Mouse (Mus musculus) ES-Bruce4 (cell line): ENCODE measurements around the gene 4930415O20Rik. TPM values are rescaled to one million over a fixed set of nuclear protein-coding genes. Genes with fewer than 3 reads are reported as not detected.
A peak's percentile ranks its signal among the peaks of the same experiment; 100 is the strongest.

Experiments
- H3K27ac ChIP-seq: 2 replicates; pipeline ENCODE4 v1.5.1; 2012; ENCODE audit warnings: low read length, inconsistent platforms; ENCODE audit not compliant: insufficient read depth
- H3K27me3 ChIP-seq: 2 replicates; pipeline ENCODE4 v1.6.1; 2012; ENCODE audit warnings: mild to moderate bottlenecking, low read length, inconsistent platforms; ENCODE audit not compliant: control insufficient read depth, poor library complexity, insufficient read depth, severe bottlenecking
- H3K36me3 ChIP-seq: 2 replicates; pipeline ENCODE4 v1.6.1; 2012; ENCODE audit warnings: inconsistent platforms, mild to moderate bottlenecking, low read length, moderate library complexity; ENCODE audit not compliant: control insufficient read depth, poor library complexity, insufficient read depth, severe bottlenecking
- H3K4me1 ChIP-seq: one replicate; pipeline ENCODE4 v1.8.1; 2011; ENCODE audit warnings: low read length; ENCODE audit not compliant: control insufficient read depth, insufficient read depth
- H3K4me3 ChIP-seq: 2 replicates; pipeline ENCODE4 v1.5.1; 2011; ENCODE audit warnings: low read depth, mild to moderate bottlenecking, low read length
- H3K9ac ChIP-seq: 2 replicates; pipeline ENCODE4 v1.6.1; 2012; ENCODE audit warnings: low read depth, mild to moderate bottlenecking, inconsistent platforms; ENCODE audit not compliant: poor library complexity, severe bottlenecking
- H3K9me3 ChIP-seq: replicated peaks from 2 replicates; pipeline ENCODE4 v1.6.1; 2012; ENCODE audit warnings: mild to moderate bottlenecking, low read length, inconsistent platforms; ENCODE audit not compliant: control insufficient read depth, poor library complexity, insufficient read depth, severe bottlenecking
- CTCF ChIP-seq: IDR thresholded peaks from one replicate; pipeline ENCODE4 v1.8.1; 2011; ENCODE audit warnings: low read depth, low read length
- EP300 ChIP-seq: IDR thresholded peaks from 2 replicates; pipeline ENCODE4 v1.6.1; 2011; ENCODE audit warnings: low read depth, low read length; ENCODE audit not compliant: insufficient read depth
- POLR2A ChIP-seq: IDR thresholded peaks from one replicate; pipeline ENCODE4 v1.8.1; 2011; ENCODE audit warnings: low read length; ENCODE audit not compliant: insufficient read depth
- polyA plus RNA-seq: library from polyadenylated mRNA; stranded (reverse); fragments of >200 nt; gene quantifications from 2 replicates; pipeline ENCODE4 v1.2.4, GENCODE M21; 2011; ENCODE audit warnings: low read depth; ENCODE audit not compliant: missing spikeins, insufficient read depth, insufficient read length

Gene 4930415O20Rik
- polyA plus RNA-seq, 1 experiment, result 2.6 TPM

DNA sequence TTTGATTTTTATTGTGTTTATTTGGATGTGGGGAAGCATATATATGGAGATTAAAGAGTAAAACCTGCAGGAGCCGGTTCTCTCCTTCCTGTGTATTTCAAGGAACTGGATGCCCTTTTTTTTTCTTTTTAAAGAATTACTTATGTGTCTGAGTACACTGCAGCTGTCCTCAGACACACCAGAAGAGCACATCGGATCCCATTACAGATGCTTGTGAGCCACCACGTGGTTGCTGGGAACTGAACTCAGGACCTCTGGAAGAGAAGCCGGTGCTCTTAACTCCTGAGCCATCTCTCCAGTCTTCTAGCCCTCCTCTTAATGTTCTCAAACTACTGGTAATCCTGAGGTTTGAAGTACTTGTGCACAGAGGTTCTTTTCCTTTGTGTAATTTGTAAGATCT, 32.9 kb upstream of the 4930415O20Rik start:
- H3K9ac ChIP-seq, result no peak overlapping the region
- no peaks in the 10 kb centered on the region for H3K27me3 ChIP-seq
- H3K27ac ChIP-seq, result no peak overlapping the region
- H3K9me3 ChIP-seq, result no peaks in the 10 kb centered on the region
- H3K4me1 ChIP-seq, result no peaks in the 10 kb centered on the region
- peaks cover 30% of the 10 kb centered on the region for H3K36me3 ChIP-seq
- TF ChIP-seq EP300 (no peak), CTCF (no peak), POLR2A (no peak)
- no peak overlapping the region for H3K4me3 ChIP-seq

DNA sequence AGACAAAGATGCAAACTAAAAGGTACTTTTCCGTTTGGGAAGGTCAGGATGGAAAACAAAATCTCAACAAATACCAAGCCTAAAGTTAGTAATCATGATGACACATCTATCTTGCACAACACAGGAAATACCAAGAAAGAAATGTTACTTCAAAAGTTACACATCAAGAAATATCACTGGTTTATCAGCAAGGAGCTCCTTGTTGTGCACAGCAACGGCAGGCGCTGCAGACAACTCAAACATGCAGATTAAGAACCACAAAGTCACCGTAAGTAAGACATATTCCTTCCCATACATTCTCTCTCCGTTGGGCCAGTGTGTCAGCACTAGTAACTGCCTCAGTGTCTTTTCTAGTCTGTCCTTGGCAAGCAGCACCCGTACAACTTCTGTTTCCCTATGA, 29.7 kb upstream of the 4930415O20Rik start:
- Histone ChIP-seq H3K36me3 (peaks cover 48% of the 10 kb centered on the region), H3K9me3 (no peaks in the 10 kb centered on the region), H3K4me1 (no peaks in the 10 kb centered on the region), H3K9ac (no peak overlapping the region), H3K4me3 (no peak overlapping the region), H3K27me3 (no peaks in the 10 kb centered on the region), H3K27ac (no peak overlapping the region)
- TF ChIP-seq EP300 (no peak), CTCF (no peak), POLR2A (no peak)

DNA sequence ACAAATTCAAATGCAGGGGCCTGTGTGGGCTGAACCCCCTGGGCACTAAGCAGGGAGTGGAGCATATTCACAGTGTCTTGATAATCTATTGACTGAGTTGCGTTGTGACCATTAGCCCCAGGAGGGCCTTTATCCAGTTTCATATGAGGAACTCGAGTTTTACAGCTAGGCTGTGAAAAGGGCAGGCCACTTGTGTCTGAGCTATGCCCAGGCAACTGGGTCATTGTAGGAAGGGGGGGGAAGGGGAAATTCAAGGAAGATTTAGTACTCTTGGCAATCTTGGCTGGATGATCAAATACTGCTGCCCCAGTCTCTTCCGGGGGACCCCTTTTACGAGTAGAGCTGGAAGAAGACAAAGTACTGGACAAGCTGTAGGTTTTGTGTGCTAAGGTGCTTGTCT, 27.5 kb upstream of the 4930415O20Rik start:
- no peak overlapping the region for H3K9ac ChIP-seq
- H3K36me3 ChIP-seq, result peaks cover 60% of the 10 kb centered on the region
- no peaks in the 10 kb centered on the region for H3K4me1 ChIP-seq
- H3K9me3 ChIP-seq, result no peaks in the 10 kb centered on the region
- TF ChIP-seq CTCF, result no peak
- TF ChIP-seq POLR2A, result no peak
- no peak for TF ChIP-seq EP300
- H3K27me3 ChIP-seq, result no peaks in the 10 kb centered on the region
- no peak overlapping the region for H3K4me3 ChIP-seq
- H3K27ac ChIP-seq, result 0 out of 2 replicates have a peak overlapping the region, but pooled peaks have one; percentile 3

DNA sequence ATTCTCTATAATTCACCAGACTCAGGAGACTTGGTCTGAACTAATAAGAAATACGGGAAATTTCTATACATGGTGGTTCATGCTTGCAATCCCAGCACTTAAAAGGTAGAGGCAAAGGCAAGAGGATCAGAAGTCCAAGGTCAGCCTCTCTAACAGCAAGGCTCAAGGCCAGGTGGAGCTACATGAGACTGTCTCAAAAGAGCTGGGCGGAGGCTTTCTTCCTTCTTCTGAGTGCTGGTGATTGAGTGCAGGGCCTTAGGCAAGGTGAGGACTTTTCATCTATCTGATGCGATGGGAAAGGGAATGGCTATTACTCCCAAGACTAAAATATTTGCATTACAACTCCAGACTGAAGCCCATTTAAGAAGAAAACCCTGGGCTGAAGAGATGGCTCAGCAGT, 25.7 kb upstream of the 4930415O20Rik start:
- no peak overlapping the region for H3K4me3 ChIP-seq
- H3K27ac ChIP-seq, result peak overlapping the region; percentile 73
- H3K27me3 ChIP-seq, result no peaks in the 10 kb centered on the region
- TF ChIP-seq CTCF (no peak), EP300 (0 out of 2 replicates have a peak, but pooled peaks have one; percentile 40), POLR2A (no peak)
- peaks cover 61% of the 10 kb centered on the region for H3K36me3 ChIP-seq
- H3K9ac ChIP-seq, result no peak overlapping the region
- H3K4me1 ChIP-seq, result no peaks in the 10 kb centered on the region
- H3K9me3 ChIP-seq, result no peaks in the 10 kb centered on the region

DNA sequence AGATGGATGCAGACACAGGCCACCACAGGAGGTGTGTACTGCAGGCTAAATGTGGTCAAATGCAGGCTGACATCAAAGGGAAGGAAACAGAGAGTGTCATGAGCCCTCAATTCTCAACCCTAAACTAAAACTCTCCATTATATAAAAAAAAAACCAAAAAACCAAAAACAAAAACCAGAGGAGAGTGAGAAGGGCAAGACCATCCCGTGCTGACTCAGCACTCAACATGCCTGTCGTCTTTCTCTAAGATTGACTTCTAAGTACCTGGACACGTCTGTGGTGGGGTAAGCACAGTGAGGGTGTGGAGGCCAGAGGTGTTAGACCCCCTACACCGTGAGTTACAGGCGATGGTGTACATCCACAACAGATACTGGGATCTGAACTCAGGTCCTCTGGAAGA, 24.0 kb upstream of the 4930415O20Rik start:
- H3K4me1 ChIP-seq, result no peaks in the 10 kb centered on the region
- no peak for TF ChIP-seq CTCF
- TF ChIP-seq EP300, result no peak
- no peak for TF ChIP-seq POLR2A
- H3K9ac ChIP-seq, result no peak overlapping the region
- no peaks in the 10 kb centered on the region for H3K9me3 ChIP-seq
- no peaks in the 10 kb centered on the region for H3K27me3 ChIP-seq
- peaks cover 68% of the 10 kb centered on the region for H3K36me3 ChIP-seq
- no peak overlapping the region for H3K4me3 ChIP-seq
- H3K27ac ChIP-seq, result no peak overlapping the region

DNA sequence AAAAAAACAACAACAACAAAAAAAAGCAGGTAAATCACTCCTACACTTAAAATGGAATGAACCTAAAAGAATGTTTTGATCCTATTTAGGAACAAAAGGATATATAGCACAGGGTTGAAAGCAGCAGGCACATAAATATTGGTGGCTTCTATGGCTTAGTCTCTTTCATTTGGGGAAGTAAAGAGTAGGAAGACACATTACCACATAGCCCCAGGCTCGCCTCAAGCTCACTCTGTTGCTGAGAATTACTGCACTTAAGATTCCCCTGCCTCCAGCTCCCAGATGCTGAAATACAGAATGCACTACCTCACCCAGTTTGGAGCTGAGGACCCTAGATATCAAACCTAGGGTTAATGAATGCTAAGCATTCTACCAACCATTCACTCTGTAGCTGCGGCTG, 18.0 kb upstream of the 4930415O20Rik start:
- H3K4me3 ChIP-seq, result no peak overlapping the region
- H3K4me1 ChIP-seq, result no peaks in the 10 kb centered on the region
- no peak overlapping the region for H3K9ac ChIP-seq
- peaks cover 54% of the 10 kb centered on the region for H3K36me3 ChIP-seq
- TF ChIP-seq EP300 (no peak), CTCF (no peak), POLR2A (no peak)
- no peak overlapping the region for H3K27ac ChIP-seq
- no peaks in the 10 kb centered on the region for H3K9me3 ChIP-seq
- no peaks in the 10 kb centered on the region for H3K27me3 ChIP-seq
